Mouse (Mus musculus) forebrain, embryonic 12.5 days (tissue): ENCODE results near the gene Arhgef3. TPM values are rescaled to one million over a fixed set of nuclear protein-coding genes. Genes with fewer than 3 reads are reported as not detected.

ENCODE experiments used
- ATAC-seq: fragments of 200-750 bp; cut with Nextera tagmentation; 2 replicates; pipeline ENCODE4 v1.8.0; 2017; ENCODE audit warnings: moderate TSS enrichment; ENCODE audit not compliant: low FRiP score
- H3K27ac ChIP-seq: fragments of 300-500 bp; sonication (generic); 2 replicates; pipeline ENCODE4 v1.5.1; 2016; ENCODE audit warnings: mild to moderate bottlenecking
- H3K27me3 ChIP-seq: fragments of 300-500 bp; sonication (generic); 2 replicates; pipeline ENCODE4 v1.6.1; 2016; ENCODE audit warnings: mild to moderate bottlenecking
- H3K36me3 ChIP-seq: fragments of 300-500 bp; sonication (generic); replicated peaks from 2 replicates; pipeline ENCODE4 v1.6.1; 2016; ENCODE audit warnings: mild to moderate bottlenecking
- H3K4me1 ChIP-seq: fragments of 300-500 bp; sonication (generic); 2 replicates; pipeline ENCODE4 v1.6.1; 2016
- H3K4me2 ChIP-seq: fragments of 300-500 bp; sonication (generic); 2 replicates; pipeline ENCODE4 v1.6.1; 2016; ENCODE audit warnings: mild to moderate bottlenecking, moderate library complexity
- H3K4me3 ChIP-seq: fragments of 300-500 bp; sonication (generic); replicated peaks from 2 replicates; pipeline ENCODE4 v1.5.1; 2016; ENCODE audit warnings: mild to moderate bottlenecking
- H3K9ac ChIP-seq: fragments of 300-500 bp; sonication (generic); 2 replicates; pipeline ENCODE4 v1.6.1; 2016; ENCODE audit warnings: mild to moderate bottlenecking
- H3K9me3 ChIP-seq: fragments of 300-500 bp; sonication (generic); 2 replicates; pipeline ENCODE4 v1.6.1; 2016
- WGBS: fragments of 180-500 bp; shearing (Covaris S2); methylation state at CpG from one replicate; pipeline ENCODE4 v1.1.7; 2016; 5-methylcytosine and 5-hydroxymethylcytosine counted together
- polyA plus RNA-seq: library from polyadenylated mRNA; unstranded; fragments of >200 nt; fragmentation: Nextera tagmentation; extraction: Ambion mirVana; gene quantifications from 2 replicates; pipeline ENCODE4 v1.2.1, GENCODE M21; 2016

Gene Arhgef3
- polyA plus RNA-seq, 1 experiment from 2014 or later, result 2.4 TPM

- H3K36me3 ChIP-seq, result no peaks in the 10 kb centered on the region
- no peak overlapping the region for H3K4me2 ChIP-seq
- no peaks in the 10 kb centered on the region for H3K27me3 ChIP-seq
- no peak overlapping the region for H3K27ac ChIP-seq
- H3K9me3 ChIP-seq, result no peaks in the 10 kb centered on the region
- no peak overlapping the region for H3K9ac ChIP-seq
- no peaks in the 10 kb centered on the region for H3K4me1 ChIP-seq
- 67% methylated on average over 5 of the region's 5 CpGs for WGBS
- no peak for ATAC-seq
- no peak overlapping the region for H3K4me3 ChIP-seq
Observed at GRCm38 (mm10) chr14:27376115-27376648, 261.5 kb downstream of the Arhgef3 start.

DNA sequence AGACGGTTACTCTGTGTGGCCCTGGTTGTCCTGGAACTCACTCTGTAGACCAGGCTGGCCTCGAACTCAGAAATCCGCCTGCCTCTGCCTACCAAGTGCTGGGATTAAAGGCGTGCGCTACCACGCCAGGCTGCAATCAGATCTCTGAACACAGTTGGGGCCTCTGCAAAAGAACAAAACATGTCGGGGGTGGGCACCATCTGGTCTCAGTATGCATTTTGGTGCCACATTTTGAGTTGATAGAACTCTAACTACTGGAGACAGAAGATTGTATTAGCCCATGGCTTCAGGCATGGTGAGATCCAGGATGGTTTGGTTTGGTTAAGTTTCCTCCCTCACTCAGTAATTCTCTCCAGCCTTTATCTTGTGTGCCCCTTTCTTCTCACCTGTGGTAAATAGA, 264.0 kb downstream of the Arhgef3 start:
- no peaks in the 10 kb centered on the region for H3K36me3 ChIP-seq
- H3K4me2 ChIP-seq, result no peak overlapping the region
- no peaks in the 10 kb centered on the region for H3K9me3 ChIP-seq
- ATAC-seq, result no peak
- H3K27me3 ChIP-seq, result no peaks in the 10 kb centered on the region
- H3K27ac ChIP-seq, result no peak overlapping the region
- no peaks in the 10 kb centered on the region for H3K4me1 ChIP-seq
- no peak overlapping the region for H3K9ac ChIP-seq
- H3K4me3 ChIP-seq, result no peak overlapping the region
- 88% methylated on average over 7 of the region's 7 CpGs for WGBS

DNA sequence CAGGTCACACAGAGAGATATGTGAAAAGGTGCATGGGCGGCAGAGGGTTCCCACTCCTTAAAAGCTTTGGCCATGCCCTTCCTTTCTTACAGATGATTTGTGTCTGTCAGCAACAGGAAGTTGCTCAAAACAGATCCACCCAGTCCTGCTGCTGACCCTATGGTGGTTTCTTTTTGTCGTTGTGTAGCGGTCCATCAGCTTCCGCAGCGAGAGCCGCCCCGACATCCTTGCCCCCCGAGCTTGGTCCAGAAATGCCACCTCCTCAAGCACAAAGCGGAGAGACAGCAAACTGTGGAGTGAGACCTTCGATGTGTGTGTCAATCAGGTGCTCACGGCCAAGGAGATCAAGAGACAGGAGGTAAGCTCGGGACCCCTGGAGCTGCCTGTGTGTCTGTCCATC, 264.7 kb downstream of the Arhgef3 start:
- H3K36me3 ChIP-seq, result no peaks in the 10 kb centered on the region
- no peak for ATAC-seq
- no peaks in the 10 kb centered on the region for H3K4me1 ChIP-seq
- no peak overlapping the region for H3K9ac ChIP-seq
- WGBS, result 90% methylated on average over 12 of the region's 12 CpGs
- no peak overlapping the region for H3K4me2 ChIP-seq
- H3K9me3 ChIP-seq, result no peaks in the 10 kb centered on the region
- H3K27me3 ChIP-seq, result no peaks in the 10 kb centered on the region
- H3K27ac ChIP-seq, result no peak overlapping the region
- H3K4me3 ChIP-seq, result no peak overlapping the region

DNA sequence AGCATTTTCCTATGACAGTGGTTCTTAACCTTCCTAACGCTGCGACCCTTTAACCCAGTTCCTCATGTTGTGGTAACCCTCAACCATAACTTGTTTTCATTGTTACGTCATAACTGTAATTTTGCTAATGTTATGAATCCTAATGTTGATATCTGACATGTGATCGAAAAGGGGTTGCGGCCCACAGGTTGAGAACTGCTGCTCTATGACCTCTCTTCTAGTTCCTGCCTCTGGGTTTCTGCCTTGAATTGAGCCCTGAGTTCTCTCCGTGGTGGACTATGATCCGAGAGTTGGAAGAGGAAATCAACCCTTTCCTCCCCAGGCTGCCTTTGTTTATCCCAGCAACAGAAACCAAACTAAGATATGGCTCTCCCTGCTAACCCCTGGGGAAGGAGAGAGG, 266.8 kb downstream of the Arhgef3 start:
- Histone ChIP-seq H3K36me3 (no peaks in the 10 kb centered on the region), H3K27me3 (no peaks in the 10 kb centered on the region), H3K9me3 (no peaks in the 10 kb centered on the region), H3K27ac (no peak overlapping the region), H3K4me3 (no peak overlapping the region), H3K4me1 (no peaks in the 10 kb centered on the region), H3K9ac (no peak overlapping the region), H3K4me2 (no peak overlapping the region)
- 92% methylated on average over 7 of the region's 7 CpGs for WGBS
- no peak for ATAC-seq

DNA sequence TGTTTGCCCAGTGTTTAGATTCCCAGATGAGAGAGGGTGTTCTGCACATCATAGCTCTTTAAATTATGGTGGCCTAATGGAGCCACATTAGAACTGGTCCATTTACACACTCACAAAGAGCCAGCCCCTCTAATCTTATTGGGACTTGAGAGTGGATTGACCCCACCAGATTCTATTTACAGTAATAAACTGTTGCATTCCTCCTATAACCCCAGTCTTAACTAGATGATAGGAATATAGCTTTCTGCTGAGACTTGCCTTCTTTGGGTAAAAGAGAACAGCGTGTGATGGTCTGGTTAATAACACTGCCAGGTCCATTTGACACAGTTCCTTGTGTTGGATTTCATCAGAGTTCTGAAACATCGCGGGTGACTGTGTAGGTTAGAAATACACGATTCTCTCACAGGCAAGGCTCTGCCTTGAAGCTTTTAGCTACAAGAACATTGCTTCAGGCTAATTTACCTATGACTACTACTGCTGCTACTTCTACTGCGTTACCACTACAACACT, 268.7 kb downstream of the Arhgef3 start:
- H3K4me2 ChIP-seq, result no peak overlapping the region
- no peak overlapping the region for H3K4me3 ChIP-seq
- no peaks in the 10 kb centered on the region for H3K27me3 ChIP-seq
- no peak overlapping the region for H3K27ac ChIP-seq
- no peak overlapping the region for H3K9ac ChIP-seq
- H3K9me3 ChIP-seq, result no peaks in the 10 kb centered on the region
- no peak for ATAC-seq
- no peaks in the 10 kb centered on the region for H3K36me3 ChIP-seq
- no peaks in the 10 kb centered on the region for H3K4me1 ChIP-seq
- 91% methylated on average over 5 of the region's 5 CpGs for WGBS

DNA sequence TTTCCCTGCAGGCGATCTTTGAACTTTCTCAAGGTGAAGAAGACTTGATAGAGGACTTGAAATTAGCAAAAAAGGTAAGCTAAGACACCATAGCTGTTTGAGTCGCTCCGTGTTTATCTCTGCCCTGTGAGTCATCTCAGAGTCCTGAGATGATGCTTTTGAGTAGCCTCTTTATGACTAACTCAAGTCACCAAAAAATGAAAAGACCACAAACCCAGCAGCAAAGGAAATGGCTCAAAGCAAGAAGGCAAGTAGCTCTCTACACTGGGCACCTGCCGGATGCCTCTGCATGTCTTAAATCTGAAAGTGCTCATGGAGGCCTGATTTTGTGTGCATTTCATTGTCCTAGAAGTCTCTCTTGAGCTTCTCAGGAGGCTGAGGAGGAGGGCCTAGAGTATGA, 269.4 kb downstream of the Arhgef3 start:
- H3K4me1 ChIP-seq, result no peaks in the 10 kb centered on the region
- no peak overlapping the region for H3K4me3 ChIP-seq
- 86% methylated on average over 4 of the region's 4 CpGs for WGBS
- H3K27ac ChIP-seq, result no peak overlapping the region
- H3K36me3 ChIP-seq, result no peaks in the 10 kb centered on the region
- no peak overlapping the region for H3K9ac ChIP-seq
- H3K9me3 ChIP-seq, result no peaks in the 10 kb centered on the region
- no peaks in the 10 kb centered on the region for H3K27me3 ChIP-seq
- H3K4me2 ChIP-seq, result no peak overlapping the region
- ATAC-seq, result no peak

DNA sequence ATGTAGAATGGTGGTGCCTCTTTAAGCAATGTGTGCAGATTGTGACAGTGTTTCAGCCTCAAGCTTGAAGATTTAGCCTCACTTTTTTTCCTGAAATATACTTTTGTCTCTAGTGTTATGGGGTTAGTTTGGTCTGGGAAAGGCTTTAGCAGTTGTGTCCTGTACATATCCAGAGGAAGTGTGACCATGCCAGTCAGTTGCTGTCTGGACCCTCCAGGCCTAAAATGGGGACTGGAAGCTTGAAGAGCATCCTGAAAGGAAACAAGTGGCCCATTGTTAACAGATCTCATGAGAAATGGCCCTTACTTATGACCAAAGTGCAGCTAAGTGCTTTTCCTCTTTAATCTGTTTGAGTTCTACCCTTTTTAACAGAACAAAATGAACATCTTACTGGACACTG, 273.9 kb downstream of the Arhgef3 start:
- Histone ChIP-seq H3K4me2 (no peak overlapping the region), H3K36me3 (no peaks in the 10 kb centered on the region), H3K27ac (no peak overlapping the region)

DNA sequence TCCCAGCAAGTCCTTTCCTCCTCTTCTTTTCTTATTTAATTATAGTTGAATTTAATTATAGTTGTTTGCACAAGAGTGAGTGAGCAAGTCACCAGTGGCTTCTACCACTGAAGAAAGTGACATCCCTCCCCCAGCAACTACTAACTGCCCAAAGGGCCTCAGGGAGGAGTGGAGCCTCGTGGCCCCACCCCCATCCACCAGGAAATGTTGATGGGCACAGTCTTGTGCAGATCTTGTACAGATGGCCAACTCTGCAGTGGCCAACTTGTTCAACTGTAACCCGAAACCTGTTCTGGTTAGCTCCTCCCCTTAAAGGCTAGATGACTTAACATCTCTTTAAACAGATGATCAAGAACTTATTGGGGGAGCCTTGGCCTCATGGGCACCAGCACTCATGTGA, 275.0 kb downstream of the Arhgef3 start:
- no peaks in the 10 kb centered on the region for H3K4me1 ChIP-seq
- H3K27ac ChIP-seq, result no peak overlapping the region
- no peak overlapping the region for H3K9ac ChIP-seq
- no peaks in the 10 kb centered on the region for H3K36me3 ChIP-seq
- H3K9me3 ChIP-seq, result no peaks in the 10 kb centered on the region
- ATAC-seq, result no peak
- no peaks in the 10 kb centered on the region for H3K27me3 ChIP-seq
- H3K4me2 ChIP-seq, result no peak overlapping the region
- no peak overlapping the region for H3K4me3 ChIP-seq
- 81% methylated on average over 2 of the region's 2 CpGs for WGBS

More for the DNA sequence above, 273.9 kb downstream of the Arhgef3 start:
- ATAC-seq, result no peak
- Histone ChIP-seq H3K27me3 (no peaks in the 10 kb centered on the region), H3K4me3 (no peak overlapping the region), H3K9me3 (no peaks in the 10 kb centered on the region), H3K9ac (no peak overlapping the region), H3K4me1 (no peaks in the 10 kb centered on the region)

DNA sequence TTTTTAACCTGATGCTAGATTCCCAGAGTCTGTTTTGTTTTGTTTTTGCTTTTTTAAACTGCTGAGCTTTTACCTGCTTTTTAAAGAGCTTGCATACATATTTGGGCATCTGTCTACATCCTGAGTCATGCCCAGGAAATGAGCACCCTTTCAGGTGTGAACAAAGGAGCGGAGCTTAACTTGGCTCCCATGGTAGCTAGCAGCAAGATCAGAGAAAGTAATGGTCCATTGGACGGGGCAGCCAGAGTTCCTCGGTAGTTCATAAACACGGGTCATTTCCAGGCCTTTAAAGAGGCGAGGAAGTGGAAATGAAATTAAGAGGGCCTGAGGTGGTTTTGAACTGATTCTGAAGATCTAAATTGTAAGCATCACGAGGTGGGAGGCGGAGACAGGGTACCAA, 276.0 kb downstream of the Arhgef3 start:
- no peak for ATAC-seq
- Histone ChIP-seq H3K9ac (no peak overlapping the region), H3K4me2 (no peak overlapping the region), H3K27me3 (no peaks in the 10 kb centered on the region), H3K9me3 (no peaks in the 10 kb centered on the region), H3K36me3 (no peaks in the 10 kb centered on the region), H3K27ac (no peak overlapping the region), H3K4me3 (no peak overlapping the region), H3K4me1 (no peaks in the 10 kb centered on the region)
- 35% methylated on average over 7 of the region's 7 CpGs for WGBS

DNA sequence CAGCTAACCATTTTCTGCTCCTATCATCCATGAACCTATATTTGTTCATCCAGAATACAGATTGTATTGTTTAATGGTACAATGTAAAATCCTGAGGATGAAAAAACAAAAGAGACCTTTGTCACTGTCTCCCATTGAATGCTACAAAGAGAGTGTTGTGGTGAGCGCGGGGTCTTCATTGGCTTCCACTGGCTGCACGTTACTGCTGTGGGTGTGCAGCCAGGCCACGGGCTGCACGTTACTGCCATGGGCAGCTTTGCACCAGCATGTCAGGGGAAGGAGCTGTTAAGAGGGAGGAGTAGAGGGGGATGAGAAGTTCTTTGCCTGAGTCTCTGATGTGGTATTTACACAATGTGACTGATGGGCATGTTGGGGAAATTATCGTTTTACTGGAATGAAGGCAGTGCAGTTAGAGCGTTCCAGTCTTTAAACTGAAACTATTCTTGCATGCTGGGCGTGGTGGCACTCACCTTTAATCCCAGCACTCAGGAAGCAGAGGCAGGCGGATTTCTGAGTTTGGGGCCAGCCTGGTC, 277.1 kb downstream of the Arhgef3 start:
- H3K9me3 ChIP-seq, result no peaks in the 10 kb centered on the region
- 75% methylated on average over 9 of the region's 9 CpGs for WGBS
- H3K4me1 ChIP-seq, result no peaks in the 10 kb centered on the region

GRCm38 (mm10) chr14:27392660-27393059, 278.0 kb downstream of the Arhgef3 start:
- Histone ChIP-seq H3K4me3 (no peak overlapping the region), H3K4me1 (no peaks in the 10 kb centered on the region), H3K9ac (no peak overlapping the region), H3K36me3 (no peaks in the 10 kb centered on the region), H3K4me2 (no peak overlapping the region), H3K27me3 (no peaks in the 10 kb centered on the region), H3K27ac (no peak overlapping the region), H3K9me3 (no peaks in the 10 kb centered on the region)
- WGBS, result 95% methylated on average over 2 of the region's 2 CpGs
- no peak for ATAC-seq

More for the DNA sequence above, 277.1 kb downstream of the Arhgef3 start:
- no peak overlapping the region for H3K4me2 ChIP-seq
- no peak overlapping the region for H3K27ac ChIP-seq
- H3K9ac ChIP-seq, result no peak overlapping the region
- no peaks in the 10 kb centered on the region for H3K36me3 ChIP-seq
- ATAC-seq, result no peak
- H3K4me3 ChIP-seq, result no peak overlapping the region
- H3K27me3 ChIP-seq, result no peaks in the 10 kb centered on the region

DNA sequence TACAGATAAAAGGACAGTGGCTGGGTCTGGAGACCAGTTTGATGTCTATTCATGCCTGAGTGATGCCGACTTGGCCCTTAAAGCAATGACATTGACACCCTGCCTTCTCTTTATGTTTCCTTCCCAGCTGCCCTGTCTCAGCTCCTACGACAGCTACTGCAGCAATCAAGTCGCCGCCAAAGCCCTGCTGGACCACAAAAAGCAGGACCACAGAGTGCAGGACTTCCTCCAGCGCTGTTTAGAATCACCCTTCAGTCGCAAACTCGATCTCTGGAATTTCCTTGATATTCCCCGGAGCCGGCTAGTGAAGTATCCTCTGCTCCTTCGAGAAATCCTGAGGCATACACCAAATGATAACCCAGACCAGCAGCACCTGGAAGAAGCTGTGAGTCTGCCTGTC, 279.1 kb downstream of the Arhgef3 start:
- no peak overlapping the region for H3K27ac ChIP-seq
- 73% methylated on average over 10 of the region's 10 CpGs for WGBS
- no peaks in the 10 kb centered on the region for H3K36me3 ChIP-seq
- no peaks in the 10 kb centered on the region for H3K27me3 ChIP-seq
- no peak overlapping the region for H3K9ac ChIP-seq
- no peaks in the 10 kb centered on the region for H3K9me3 ChIP-seq
- no peak for ATAC-seq
- H3K4me3 ChIP-seq, result no peak overlapping the region
- no peaks in the 10 kb centered on the region for H3K4me1 ChIP-seq
- H3K4me2 ChIP-seq, result no peak overlapping the region

- Histone ChIP-seq H3K27ac (no peak overlapping the region), H3K4me2 (no peak overlapping the region), H3K4me1 (no peaks in the 10 kb centered on the region), H3K9ac (no peak overlapping the region), H3K27me3 (no peaks in the 10 kb centered on the region), H3K4me3 (no peak overlapping the region), H3K9me3 (no peaks in the 10 kb centered on the region), H3K36me3 (no peaks in the 10 kb centered on the region)
- no peak for ATAC-seq
- WGBS, result 87% methylated on average over 7 of the region's 7 CpGs
Observed at GRCm38 (mm10) chr14:27396424-27396823, 281.7 kb downstream of the Arhgef3 start.
